Mouse (Mus musculus) limb, embryonic 12.5 days (tissue): ENCODE measurements at regions not wholly inside any gene's neighbourhood (a gene's known extent, or its start where the extent isn't known, plus 50 kb on each side); places are given as distances from the start of the nearest gene placed in this dataset.
A peak's percentile ranks its signal among the peaks of the same experiment; 100 is the strongest.

Experiments
- ATAC-seq: fragments of 200-750 bp; cut with Nextera tagmentation; 2 replicates; pipeline ENCODE4 v1.8.0; 2017; ENCODE audit warnings: low read depth, moderate TSS enrichment; ENCODE audit not compliant: insufficient number of reproducible peaks, insufficient read depth, low FRiP score, low TSS enrichment
- H3K27ac ChIP-seq: fragments of 300-500 bp; sonication (generic); 2 replicates; pipeline ENCODE4 v1.5.1; 2016; ENCODE audit warnings: mild to moderate bottlenecking, moderate library complexity
- H3K27me3 ChIP-seq: fragments of 300-500 bp; sonication (generic); 2 replicates; pipeline ENCODE4 v1.6.1; 2016; ENCODE audit warnings: mild to moderate bottlenecking, moderate library complexity
- H3K36me3 ChIP-seq: fragments of 300-500 bp; sonication (generic); 2 replicates; pipeline ENCODE4 v1.6.1; 2016; ENCODE audit warnings: mild to moderate bottlenecking, moderate library complexity
- H3K4me1 ChIP-seq: fragments of 300-500 bp; sonication (generic); replicated peaks from 2 replicates; pipeline ENCODE4 v1.6.1; 2016
- H3K4me2 ChIP-seq: fragments of 300-500 bp; sonication (generic); 2 replicates; pipeline ENCODE4 v1.6.1; 2016; ENCODE audit warnings: mild to moderate bottlenecking, moderate library complexity
- H3K4me3 ChIP-seq: fragments of 300-500 bp; sonication (generic); replicated peaks from 2 replicates; pipeline ENCODE4 v1.5.1; 2016; ENCODE audit warnings: mild to moderate bottlenecking
- H3K9ac ChIP-seq: fragments of 300-500 bp; sonication (generic); replicated peaks from 2 replicates; pipeline ENCODE4 v1.6.1; 2016; ENCODE audit warnings: mild to moderate bottlenecking, moderate library complexity
- H3K9me3 ChIP-seq: fragments of 300-500 bp; sonication (generic); 2 replicates; pipeline ENCODE4 v1.6.1; 2016; ENCODE audit warnings: mild to moderate bottlenecking, moderate library complexity
- WGBS: fragments of 180-500 bp; shearing (Covaris S2); methylation state at CpG from one replicate; pipeline ENCODE4 v1.1.7; 2016; 5-methylcytosine and 5-hydroxymethylcytosine counted together

DNA sequence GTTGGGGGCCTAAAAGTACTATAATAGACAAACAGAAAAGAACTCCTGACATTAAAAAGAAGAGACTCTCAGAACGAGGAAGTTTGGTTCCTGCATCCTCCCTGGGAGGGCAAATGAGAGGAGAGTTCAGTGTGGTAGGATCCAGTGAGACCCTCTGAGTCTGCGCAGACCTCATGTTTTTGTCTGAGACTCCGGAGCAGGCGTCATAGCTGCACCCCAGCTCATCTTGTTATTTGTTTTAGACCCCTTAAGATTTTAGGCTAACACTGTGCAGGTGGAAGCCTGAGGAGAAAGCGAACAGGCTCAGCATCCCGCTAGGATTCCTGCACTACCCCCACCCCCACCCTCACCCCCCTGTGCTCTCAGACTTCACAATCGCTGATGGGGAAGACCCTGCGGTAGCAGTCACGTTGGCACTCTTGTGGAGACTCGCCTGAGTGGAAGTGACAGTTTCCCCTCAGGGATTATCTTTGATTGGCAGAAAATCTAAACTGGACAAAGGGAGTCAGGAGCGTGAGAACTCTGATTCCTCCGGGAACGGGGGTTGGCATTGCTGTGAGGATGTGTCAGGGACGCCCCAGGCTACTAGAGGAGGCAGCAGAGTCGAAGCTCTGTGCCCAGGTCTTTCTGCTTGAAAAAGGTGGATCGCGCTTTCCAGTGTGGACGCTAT, 85.0 kb upstream of the Nap1l1 start:
- Histone ChIP-seq H3K36me3 (no peaks in the 10 kb centered on the region), H3K9ac (no peak overlapping the region), H3K27ac (no peak overlapping the region), H3K4me1 (peaks cover 12% of the 10 kb centered on the region), H3K27me3 (no peaks in the 10 kb centered on the region), H3K4me3 (no peak overlapping the region), H3K9me3 (no peaks in the 10 kb centered on the region), H3K4me2 (no peak overlapping the region)
- WGBS: 65% methylated on average over 18 of the region's 18 CpGs
- ATAC-seq: no peak

- H3K4me2 ChIP-seq: no peak overlapping the region
- no peak overlapping the region for H3K4me3 ChIP-seq
- H3K9ac ChIP-seq: no peak overlapping the region
- no peaks in the 10 kb centered on the region for H3K36me3 ChIP-seq
- no peaks in the 10 kb centered on the region for H3K27me3 ChIP-seq
- WGBS: 84% methylated on average over 12 of the region's 12 CpGs
- no peak for ATAC-seq
- H3K9me3 ChIP-seq: no peaks in the 10 kb centered on the region
- no peak overlapping the region for H3K27ac ChIP-seq
- peaks cover 12% of the 10 kb centered on the region for H3K4me1 ChIP-seq
Measured at GRCm38 (mm10) chr10:111388545-111389320, 84.3 kb upstream of the Nap1l1 start.

DNA sequence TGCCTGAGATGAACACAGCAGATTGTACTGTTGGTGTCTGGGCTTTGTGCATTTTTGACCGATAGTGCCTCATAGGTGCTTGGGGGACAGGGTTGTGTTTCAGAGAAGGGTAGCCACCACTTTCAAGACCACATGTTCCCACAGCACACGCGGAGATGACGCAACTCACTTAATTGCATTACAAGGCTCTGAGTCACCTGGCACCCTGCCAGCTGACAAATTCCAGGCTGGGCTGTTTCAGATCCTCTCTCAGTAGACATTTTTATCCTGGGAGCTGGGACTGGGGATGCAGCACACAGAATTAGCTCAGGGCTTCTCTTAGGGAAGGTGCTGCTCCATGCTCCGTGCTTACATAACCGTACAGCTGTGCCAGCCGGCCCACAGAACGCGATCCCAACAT, 83.1 kb upstream of the Nap1l1 start:
- 48% methylated on average over 9 of the region's 9 CpGs for WGBS
- ATAC-seq: peak; percentile 71
- Histone ChIP-seq H3K9me3 (no peaks in the 10 kb centered on the region), H3K9ac (no peak overlapping the region), H3K4me2 (0 out of 2 replicates have a peak overlapping the region, but pooled peaks have one; percentile 8), H3K36me3 (no peaks in the 10 kb centered on the region), H3K27ac (no peak overlapping the region), H3K4me3 (no peak overlapping the region), H3K27me3 (no peaks in the 10 kb centered on the region), H3K4me1 (peaks cover 12% of the 10 kb centered on the region)

DNA sequence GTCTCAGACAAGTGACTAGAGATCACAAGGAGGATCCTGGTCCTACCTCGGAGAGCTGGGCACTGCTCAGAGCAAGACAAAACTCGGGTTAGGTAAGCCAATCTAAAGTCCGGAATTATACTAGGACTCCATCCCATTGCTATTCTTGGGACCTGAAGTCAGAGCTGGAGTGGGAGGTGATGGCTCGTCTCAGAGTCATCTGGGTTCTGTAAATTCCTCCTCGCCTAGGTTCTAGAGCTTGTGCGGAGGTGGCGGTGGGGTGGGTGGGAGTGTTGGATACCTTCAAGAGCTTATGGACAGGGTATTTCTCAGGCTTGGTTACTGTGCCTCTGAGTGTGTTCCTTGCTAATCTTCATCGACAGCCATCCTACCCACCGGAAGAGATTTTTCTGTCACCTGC, 78.6 kb upstream of the Nap1l1 start:
- no peak for ATAC-seq
- Histone ChIP-seq H3K9me3 (no peaks in the 10 kb centered on the region), H3K4me3 (no peak overlapping the region), H3K4me2 (no peak overlapping the region), H3K4me1 (peaks cover 12% of the 10 kb centered on the region), H3K27ac (no peak overlapping the region), H3K27me3 (no peaks in the 10 kb centered on the region), H3K9ac (no peak overlapping the region), H3K36me3 (no peaks in the 10 kb centered on the region)
- WGBS: 92% methylated on average over 9 of the region's 9 CpGs

GRCm38 (mm10) chr10:111405071-111405470, 68.0 kb upstream of the Nap1l1 start:
- H3K27ac ChIP-seq: no peak overlapping the region
- no peaks in the 10 kb centered on the region for H3K36me3 ChIP-seq
- H3K4me3 ChIP-seq: no peak overlapping the region
- no peaks in the 10 kb centered on the region for H3K27me3 ChIP-seq
- H3K4me2 ChIP-seq: no peak overlapping the region
- no peak for ATAC-seq
- peaks cover 3% of the 10 kb centered on the region; the same call in 1 of the 2 replicates for H3K9me3 ChIP-seq
- no peak overlapping the region for H3K9ac ChIP-seq
- no peaks in the 10 kb centered on the region for H3K4me1 ChIP-seq
- 90% methylated on average over 6 of the region's 6 CpGs for WGBS

DNA sequence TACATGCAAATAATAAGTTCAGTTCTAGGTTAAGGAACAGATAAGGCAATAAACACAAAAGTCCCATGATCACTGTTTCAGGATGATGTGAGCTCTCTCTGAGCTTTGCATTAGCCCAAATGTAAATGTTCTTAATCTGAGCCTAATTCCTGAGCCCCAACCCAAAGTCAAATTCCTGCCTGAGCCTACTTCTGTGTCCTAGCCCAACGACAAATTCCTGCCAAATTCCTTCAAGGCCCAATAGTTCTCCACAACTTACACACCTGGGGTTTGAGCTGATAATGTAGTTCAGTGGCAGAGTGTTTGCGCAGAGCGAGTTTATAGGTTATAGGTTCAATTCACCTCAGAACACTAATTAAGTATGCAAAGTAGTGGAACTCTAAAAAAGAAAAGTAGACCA, 64.1 kb upstream of the Nap1l1 start:
- no peaks in the 10 kb centered on the region for H3K36me3 ChIP-seq
- H3K9me3 ChIP-seq: no peaks in the 10 kb centered on the region
- H3K27me3 ChIP-seq: no peaks in the 10 kb centered on the region
- H3K4me2 ChIP-seq: no peak overlapping the region
- no peak overlapping the region for H3K27ac ChIP-seq
- ATAC-seq: no peak
- 78% methylated on average over 3 of the region's 3 CpGs for WGBS
- no peak overlapping the region for H3K9ac ChIP-seq
- H3K4me3 ChIP-seq: no peak overlapping the region
- no peaks in the 10 kb centered on the region for H3K4me1 ChIP-seq

DNA sequence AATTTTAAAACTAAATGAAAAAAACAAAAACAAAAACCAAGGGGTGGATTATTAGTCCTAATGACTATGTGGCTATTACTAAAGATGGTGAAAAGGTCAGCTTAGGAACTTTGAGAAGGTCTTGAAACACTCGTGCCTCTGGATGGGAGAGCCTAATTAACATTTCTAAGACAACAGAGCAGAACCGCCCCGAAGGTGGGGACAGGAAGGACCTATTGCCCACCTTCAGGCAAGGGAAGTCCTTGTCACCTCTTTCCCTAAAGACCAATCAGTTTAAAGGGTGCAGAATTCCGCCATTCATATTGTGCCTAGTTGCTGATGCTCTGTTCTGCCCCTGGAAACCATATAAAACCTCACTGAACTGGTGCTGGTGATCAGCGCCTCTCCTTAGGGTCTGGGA, 63.5 kb upstream of the Nap1l1 start:
- no peaks in the 10 kb centered on the region for H3K4me1 ChIP-seq
- H3K27me3 ChIP-seq: no peaks in the 10 kb centered on the region
- H3K9ac ChIP-seq: no peak overlapping the region
- H3K27ac ChIP-seq: no peak overlapping the region
- no peak overlapping the region for H3K4me2 ChIP-seq
- no peak overlapping the region for H3K4me3 ChIP-seq
- ATAC-seq: no peak
- no peaks in the 10 kb centered on the region for H3K36me3 ChIP-seq
- no peaks in the 10 kb centered on the region for H3K9me3 ChIP-seq
- 73% methylated on average over 5 of the region's 5 CpGs for WGBS

DNA sequence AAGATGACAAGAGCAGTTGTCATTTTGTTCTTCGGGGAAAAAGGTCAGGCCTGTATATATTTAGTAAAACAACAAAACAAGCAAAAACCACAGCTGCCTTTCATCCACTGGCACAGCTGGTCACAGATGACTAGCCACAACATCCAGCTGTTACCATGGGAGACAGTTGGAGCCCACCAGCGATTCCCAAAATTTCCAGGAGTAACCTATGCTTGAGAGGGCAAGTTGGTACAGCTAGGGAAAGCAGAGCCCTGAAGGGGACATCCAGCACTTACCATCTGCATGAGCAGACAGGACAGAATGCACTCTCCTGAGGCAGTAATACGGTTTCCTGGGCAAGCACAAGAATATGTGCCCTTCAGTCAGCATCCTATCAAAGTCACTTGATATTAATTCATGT, 62.9 kb upstream of the Nap1l1 start:
- no peak overlapping the region for H3K4me3 ChIP-seq
- H3K36me3 ChIP-seq: no peaks in the 10 kb centered on the region
- no peak overlapping the region for H3K4me2 ChIP-seq
- 78% methylated on average over 3 of the region's 3 CpGs for WGBS
- H3K9ac ChIP-seq: no peak overlapping the region
- ATAC-seq: no peak
- H3K27ac ChIP-seq: no peak overlapping the region
- H3K27me3 ChIP-seq: no peaks in the 10 kb centered on the region
- H3K9me3 ChIP-seq: no peaks in the 10 kb centered on the region
- H3K4me1 ChIP-seq: no peaks in the 10 kb centered on the region

- Histone ChIP-seq H3K27ac (no peak overlapping the region), H3K9ac (no peak overlapping the region), H3K9me3 (no peaks in the 10 kb centered on the region), H3K4me2 (no peak overlapping the region), H3K27me3 (no peaks in the 10 kb centered on the region), H3K36me3 (no peaks in the 10 kb centered on the region), H3K4me3 (no peak overlapping the region), H3K4me1 (no peaks in the 10 kb centered on the region)
- ATAC-seq: no peak
- whole genome bisulfite sequencing: 93% methylated on average over 9 of the region's 9 CpGs
Measured at GRCm38 (mm10) chr10:111411533-111411932, 61.5 kb upstream of the Nap1l1 start.

- Histone ChIP-seq H3K9ac (no peak overlapping the region), H3K36me3 (no peaks in the 10 kb centered on the region), H3K4me2 (no peak overlapping the region), H3K27ac (no peak overlapping the region), H3K27me3 (no peaks in the 10 kb centered on the region), H3K4me3 (no peak overlapping the region), H3K4me1 (peaks cover 11% of the 10 kb centered on the region; the same call in 1 of the 2 replicates), H3K9me3 (no peaks in the 10 kb centered on the region)
- ATAC-seq: no peak
- WGBS: 76% methylated on average over 6 of the region's 6 CpGs
Measured at GRCm38 (mm10) chr10:111416611-111417130, 56.4 kb upstream of the Nap1l1 start.

DNA sequence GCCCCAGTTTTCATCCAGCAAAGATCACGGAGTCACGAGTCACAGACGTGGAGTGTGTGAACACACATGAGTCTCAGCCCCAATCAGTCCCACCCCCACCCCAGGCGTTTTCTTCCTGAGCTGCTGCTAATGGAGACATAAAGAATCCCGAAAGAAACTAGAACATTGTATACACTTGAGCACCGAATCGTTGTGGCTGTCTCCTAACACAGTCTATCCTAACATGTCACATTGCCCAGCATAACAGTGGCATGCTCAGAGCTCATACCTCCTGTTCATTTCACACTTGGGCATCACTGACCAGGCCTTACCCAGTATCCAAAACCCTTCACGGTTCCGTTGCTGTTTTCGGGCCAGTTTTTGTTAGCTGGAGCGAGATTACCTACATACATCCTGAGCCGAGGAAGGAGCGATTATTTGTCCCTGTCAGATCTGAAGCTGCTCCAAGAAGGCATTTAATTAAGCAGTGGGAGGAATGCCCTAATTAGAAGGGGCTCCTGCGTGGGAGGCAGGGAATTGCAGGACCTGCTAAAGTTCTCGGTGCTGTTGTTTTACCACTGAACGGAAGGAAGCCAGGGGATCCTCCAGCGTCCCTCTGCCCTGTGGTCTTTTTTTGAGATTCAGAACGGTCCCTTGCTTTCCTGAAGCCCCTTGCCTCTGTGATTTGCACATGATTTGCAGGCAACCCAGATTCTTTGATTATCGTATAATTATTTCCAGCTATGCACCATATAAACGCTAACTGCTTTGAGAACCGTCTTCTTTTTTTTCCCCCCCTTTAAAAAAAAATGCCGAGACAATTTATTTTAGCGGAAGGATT, 53.4 kb upstream of the Nap1l1 start:
- Histone ChIP-seq H3K4me2 (peak overlapping the region; percentile 59), H3K36me3 (no peaks in the 10 kb centered on the region), H3K9me3 (no peaks in the 10 kb centered on the region), H3K27me3 (no peaks in the 10 kb centered on the region), H3K27ac (no peak overlapping the region), H3K4me1 (peaks cover 16% of the 10 kb centered on the region), H3K9ac (peak overlapping the region; percentile 40), H3K4me3 (peak overlapping the region; percentile 30)
- WGBS: 21% methylated on average over 23 of the region's 23 CpGs
- ATAC-seq: no peak
